8 mouse cellular contexts compared by ENCODE assay signal in the genomic region with DNA sequence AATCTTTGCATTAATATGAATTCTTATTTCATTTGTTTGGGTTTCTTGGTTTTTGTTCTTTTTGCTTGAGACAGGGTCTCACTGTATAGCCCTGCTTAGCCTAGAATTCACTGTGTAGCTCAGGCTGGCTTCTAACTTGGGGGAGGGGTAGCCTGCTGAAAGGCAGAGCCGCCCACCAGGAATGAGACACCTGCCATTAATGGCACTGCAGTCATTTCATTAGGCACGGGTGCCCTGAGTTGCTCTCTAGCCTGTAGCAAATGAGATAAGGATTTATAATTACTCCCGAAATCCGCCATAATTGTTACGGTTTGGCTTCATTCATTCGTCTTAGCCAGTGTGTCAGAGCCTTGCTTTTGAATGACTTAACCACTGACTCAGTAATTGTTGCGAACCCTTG. TPM values are rescaled to one million over a fixed set of nuclear protein-coding genes. Genes with fewer than 3 reads are reported as not detected.
DNase-seq lines count a peak whose midpoint lies in the region; ATAC-seq and TF ChIP-seq lines count a peak whose summit lies in the region.

No protein-coding gene starts in this region.

- intact Hi-C loops in gastrocnemius, adult 2 months (cut with DNase I) = no loop called here

- TF ChIP-seq CTCF in gastrocnemius, adult 2 months (IDR thresholded peaks at IDR 0.05) = no peak
- TF ChIP-seq CTCF in testis, adult 2 months (IDR thresholded peaks at IDR 0.05; ENCODE audit: control insufficient read depth, insufficient read depth, insufficient replicate concordance, low read depth, low read length) = no peak
- no peak for TF ChIP-seq CTCF in stomach, postnatal 0 days (IDR thresholded peaks at IDR 0.05; ENCODE audit: low read depth)

- no peaks in the 10 kb centered on the region for H3K27me3 ChIP-seq in testis, adult 2 months (ENCODE audit: control insufficient read depth, insufficient read depth, low read length)
- no peaks in the 10 kb centered on the region for H3K27me3 ChIP-seq in liver, embryonic 12.5 days (replicated peaks)
- no peaks in the 10 kb centered on the region for H3K27me3 ChIP-seq in stomach, postnatal 0 days (ENCODE audit: control insufficient read depth, insufficient read depth, low read length)

- no peaks in the 10 kb centered on the region for H3K9me3 ChIP-seq in liver, embryonic 12.5 days (replicated peaks)
- H3K9me3 ChIP-seq in stomach, postnatal 0 days (ENCODE audit: control insufficient read depth, low read length) = no peaks in the 10 kb centered on the region

- no peak for ATAC-seq in liver, embryonic 12.5 days
- no peak for ATAC-seq in stomach, postnatal 0 days (ENCODE audit: low FRiP score, low TSS enrichment)

- no peak for DNase-seq in gastrocnemius, adult 2 months
- DNase-seq in gastrocnemius, adult 18-20 months (ENCODE audit: low spot score) = no peak
- no peak for DNase-seq in testis, postnatal 10 days (ENCODE audit: low spot score)
- no peak for DNase-seq in stomach, postnatal 0 days (ENCODE audit: low spot score)
- no peak for DNase-seq in thymus, postnatal 10 days (ENCODE audit: low spot score in 2 of 2)
- no peak for DNase-seq in adrenal gland, postnatal 14 days

- H3K4me2 ChIP-seq in liver, embryonic 12.5 days = peak overlapping the region; percentile 96
- H3K4me2 ChIP-seq in stomach, postnatal 0 days (replicated peaks; ENCODE audit: low read depth) = peak overlapping the region; percentile 79; the same call in 1 of the 2 replicates

- peak overlapping the region; percentile 100 for H3K9ac ChIP-seq in liver, embryonic 12.5 days
- no peak overlapping the region for H3K9ac ChIP-seq in stomach, postnatal 0 days (ENCODE audit: low read length)

- WGBS in liver, embryonic 12.5 days (ENCODE audit: insufficient replicate concordance) = 47% methylated on average over 7 of the region's 7 CpGs
- 68% methylated on average over 7 of the region's 7 CpGs for WGBS in stomach, postnatal 0 days

- no peak for TF ChIP-seq POLR2A in testis, adult 2 months (IDR thresholded peaks at IDR 0.05; ENCODE audit: control insufficient read depth, low read depth, low read length)

- TF ChIP-seq EP300 in stomach, postnatal 0 days (optimal IDR thresholded peaks at IDR 0.05) = no peak

- peak overlapping the region; percentile 99 for H3K4me3 ChIP-seq in gastrocnemius, adult 2 months
- peak overlapping the region; percentile 92 for H3K4me3 ChIP-seq in testis, adult 2 months (ENCODE audit: control insufficient read depth, low read depth, low read length)
- H3K4me3 ChIP-seq in liver, embryonic 12.5 days = peak overlapping the region; percentile 90
- 0 out of 2 replicates have a peak overlapping the region, but pooled peaks have one; percentile 99 for H3K4me3 ChIP-seq in stomach, postnatal 0 days (ENCODE audit: low read depth, low read length)

- H3K4me1 ChIP-seq in testis, adult 2 months (ENCODE audit: control insufficient read depth, insufficient read depth, low read length) = peaks cover 21% of the 10 kb centered on the region
- H3K4me1 ChIP-seq in liver, embryonic 12.5 days = peaks cover 80% of the 10 kb centered on the region
- 0 out of 2 replicates have a peak, but pooled peaks cover 7% of the 10 kb centered on the region for H3K4me1 ChIP-seq in stomach, postnatal 0 days (replicated peaks; ENCODE audit: control insufficient read depth, insufficient read depth)

- H3K36me3 ChIP-seq in testis, adult 2 months (ENCODE audit: control insufficient read depth, insufficient read depth, low read length) = no peaks in the 10 kb centered on the region
- no peaks in the 10 kb centered on the region for H3K36me3 ChIP-seq in liver, embryonic 12.5 days
- no peaks in the 10 kb centered on the region for H3K36me3 ChIP-seq in stomach, postnatal 0 days (ENCODE audit: control insufficient read depth, insufficient read depth, low read length)

- H3K27ac ChIP-seq in gastrocnemius, adult 2 months = no peak overlapping the region
- no peak overlapping the region for H3K27ac ChIP-seq in testis, adult 2 months (ENCODE audit: control insufficient read depth, insufficient read depth, low read depth, low read length)
- H3K27ac ChIP-seq in liver, embryonic 12.5 days = peak overlapping the region; percentile 91; the same call in 1 of the 2 replicates
- H3K27ac ChIP-seq in stomach, postnatal 0 days (replicated peaks) = no peak overlapping the region

RNA-seq across cellular contexts. Expression of gene Git2, which starts 0.9 kb away (rescaled TPM):
- 10 to 100 TPM; 17.3 to 20.1 TPM for total RNA-seq in gastrocnemius, adult 2 months (2021)
- 10 to 100 TPM; 13.3 to 16.2 TPM for total RNA-seq in gastrocnemius, adult 18-20 months (2021)
- 15.1 and 16.1 TPM in 2 replicates for polyA plus RNA-seq in testis, adult 2 months (2012; rRNA removed)
- polyA plus RNA-seq in liver, embryonic 12.5 days (2016; fragmentation: Nextera tagmentation; extraction: Ambion mirVana) = 28.1 and 28.3 TPM in 2 replicates
- 14.2 and 16.1 TPM in 2 replicates for polyA plus RNA-seq in stomach, postnatal 0 days (2015; fragmentation: Nextera tagmentation; extraction: Ambion mirVana)
- 42.7 and 49.4 TPM in 2 replicates for total RNA-seq in adrenal gland, postnatal 14 days (2021)

RNA-seq across cellular contexts. Expression of gene Ankrd13a, which starts 1.7 kb away (rescaled TPM):
- total RNA-seq in gastrocnemius, adult 2 months (2021) = 10 to 100 TPM; 15.4 to 19.6 TPM
- 10 to 100 TPM; 16.1 to 17.3 TPM for total RNA-seq in gastrocnemius, adult 18-20 months (2021)
- polyA plus RNA-seq in testis, adult 2 months (2012; rRNA removed) = 167 and 170 TPM in 2 replicates
- 85.2 and 87.5 TPM in 2 replicates for polyA plus RNA-seq in liver, embryonic 12.5 days (2016; fragmentation: Nextera tagmentation; extraction: Ambion mirVana)
- 36.4 and 41.7 TPM in 2 replicates for polyA plus RNA-seq in stomach, postnatal 0 days (2015; fragmentation: Nextera tagmentation; extraction: Ambion mirVana)
- total RNA-seq in adrenal gland, postnatal 14 days (2021) = 89.4 and 95.0 TPM in 2 replicates

RNA-seq across cellular contexts. Expression of gene 1500011B03Rik, which starts 47.1 kb away (rescaled TPM):
- total RNA-seq in gastrocnemius, adult 2 months (2021) = 1 to 10 TPM; 3.9 to 4.6 TPM
- 1 to 10 TPM; 3.4 to 4.0 TPM for total RNA-seq in gastrocnemius, adult 18-20 months (2021)
- 51.7 and 67.4 TPM in 2 replicates for polyA plus RNA-seq in testis, adult 2 months (2012; rRNA removed)
- 37.4 and 41.8 TPM in 2 replicates for polyA plus RNA-seq in liver, embryonic 12.5 days (2016; fragmentation: Nextera tagmentation; extraction: Ambion mirVana)
- 110 and 118 TPM in 2 replicates for polyA plus RNA-seq in stomach, postnatal 0 days (2015; fragmentation: Nextera tagmentation; extraction: Ambion mirVana)
- total RNA-seq in adrenal gland, postnatal 14 days (2021) = 36.8 and 43.6 TPM in 2 replicates
